Mouse (Mus musculus) heart, adult 11 months (tissue): ENCODE data around the gene B3gnt2.

Experiments
- DNase-seq: peaks from one replicate; pipeline ENCODE4 v3.0.0; 2022

B3gnt2 gene

DNA sequence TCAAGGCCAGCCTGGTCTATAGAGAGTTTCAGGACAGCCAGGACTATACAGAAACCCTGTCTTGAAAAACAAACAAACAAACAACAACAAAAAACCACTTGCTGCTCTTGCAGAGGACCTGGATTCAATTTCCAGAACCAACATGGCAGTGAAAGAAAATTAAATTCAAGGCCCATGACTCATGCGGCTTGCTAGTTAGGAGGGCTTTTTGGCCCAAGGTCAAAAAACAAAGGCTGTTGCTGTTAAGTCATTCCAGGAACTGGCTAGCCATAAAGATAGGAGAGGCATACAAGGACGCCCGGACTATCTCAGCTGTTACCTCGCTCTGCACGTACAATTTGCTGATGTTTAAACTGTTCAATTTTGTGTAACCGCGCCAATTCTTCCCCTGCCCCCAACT, 142.7 kb downstream of the B3gnt2 start:
- DNase-seq = no peak

DNA sequence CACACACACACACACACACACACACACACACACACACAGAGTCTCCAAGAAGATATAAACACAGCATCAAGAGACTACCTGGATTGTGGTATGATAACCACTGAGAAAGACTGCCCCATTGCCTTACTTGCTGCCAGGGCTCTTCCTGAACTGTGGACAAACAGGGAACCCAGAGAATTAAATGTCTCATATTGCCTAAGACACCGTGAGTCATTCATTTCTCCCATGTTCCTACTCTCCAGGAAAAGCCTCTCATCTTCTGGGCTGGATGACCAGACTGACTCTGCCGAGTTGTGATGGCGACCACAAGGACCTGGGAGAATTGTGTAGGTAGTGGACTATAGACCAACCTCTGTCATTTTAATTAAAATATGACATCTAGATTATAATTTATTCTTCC, 149.4 kb downstream of the B3gnt2 start:
- DNase-seq = peak; percentile 27

DNA sequence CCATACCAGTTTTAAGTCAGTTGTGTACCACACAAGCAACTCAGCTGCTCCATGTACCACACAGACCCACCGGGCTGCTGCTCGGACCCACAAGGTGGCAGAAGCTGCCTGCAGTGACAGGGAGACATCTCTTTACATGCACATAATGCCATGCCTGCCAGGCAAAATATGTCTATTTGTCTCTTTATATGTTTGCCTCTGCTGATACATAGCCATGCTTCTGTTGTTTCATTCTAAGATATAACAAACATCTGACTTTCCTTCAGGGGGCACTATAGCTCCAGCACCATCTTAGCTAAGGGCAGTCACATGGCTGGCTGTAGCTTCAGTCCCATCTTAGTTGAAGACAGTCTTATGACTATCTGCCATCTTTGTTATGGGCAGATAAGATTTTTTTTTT, 150.2 kb downstream of the B3gnt2 start:
- DNase-seq = peak; percentile 87
